Mouse (Mus musculus): Measurements from ENCODE around the gene Nsmf. TPM values are rescaled to one million over a fixed set of nuclear protein-coding genes. Genes with fewer than 3 reads are reported as not detected.

Nsmf gene
- total RNA-seq, 2 experiments from 2014 or later, result 5.9 to 34.5 TPM

DNA sequence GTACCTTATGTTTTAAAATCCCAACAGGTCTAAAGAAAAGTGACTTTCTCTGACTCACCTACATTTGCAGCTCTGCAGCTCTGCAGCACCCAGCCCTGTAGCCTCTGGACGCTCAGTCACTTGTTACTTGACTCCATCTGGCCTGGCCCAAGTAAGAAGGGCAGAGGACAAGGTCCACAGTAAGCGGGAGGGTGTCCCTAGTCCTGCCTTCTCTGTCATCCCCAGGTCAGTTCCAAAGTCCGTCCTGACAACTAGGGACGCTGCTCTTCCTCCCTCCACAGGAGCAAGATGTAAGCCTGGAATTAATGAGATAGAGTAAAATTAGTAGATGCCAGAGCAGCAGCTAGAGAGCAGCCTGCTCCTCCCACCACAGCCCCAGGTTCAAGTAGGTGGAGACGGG lies 25.9 kb downstream of the Nsmf start, which contains the start of gene Entpd8:
Gene Entpd8 (plus strand): TSS at position 229 of the 400 bp plus-strand sequence.
- ATAC-seq (replicated peaks; ENCODE audit: low FRiP score, low TSS enrichment, poor library complexity, severe bottlenecking), result no peak

DNA sequence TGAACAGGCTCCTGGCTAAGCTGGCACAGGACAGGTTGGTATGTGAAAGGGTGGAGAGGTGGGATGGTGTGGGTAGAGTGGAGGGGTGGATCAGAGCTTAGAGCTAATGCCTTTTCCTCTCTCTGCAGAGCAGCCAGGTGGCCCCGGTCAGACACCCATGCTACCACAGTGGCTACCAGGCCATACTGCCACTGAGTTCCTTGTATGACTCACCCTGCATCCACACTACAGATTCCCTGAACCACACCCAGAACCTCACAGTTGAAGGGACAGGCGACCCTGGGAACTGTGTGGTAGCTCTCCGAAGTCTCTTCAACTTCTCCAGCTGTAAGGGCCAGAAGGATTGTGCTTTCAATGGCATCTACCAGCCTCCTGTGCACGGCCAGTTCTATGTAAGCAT lies 29.5 kb downstream of the Nsmf start:
- no peak for ATAC-seq (replicated peaks; ENCODE audit: low FRiP score, low TSS enrichment, poor library complexity, severe bottlenecking)

DNA sequence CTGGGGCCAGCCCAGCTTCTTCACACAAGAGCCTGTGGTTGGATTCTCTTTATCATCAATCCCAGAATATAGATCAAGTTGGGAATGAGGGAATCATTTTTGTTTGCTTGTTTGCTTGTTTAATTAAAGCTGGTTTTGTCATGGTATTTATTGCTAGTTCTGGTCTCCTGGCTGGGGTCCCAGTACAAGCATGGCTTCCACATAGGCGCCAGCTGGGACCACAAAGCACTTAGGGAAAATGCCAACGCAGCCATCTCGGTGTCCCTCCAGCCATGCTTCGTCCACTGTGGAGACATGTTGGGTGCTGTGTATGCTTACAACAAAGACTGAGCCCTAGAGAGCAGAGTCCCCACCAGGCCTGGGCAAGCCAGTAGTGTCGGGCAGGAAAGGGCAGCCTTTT lies 31.4 kb downstream of the Nsmf start:
- ATAC-seq (replicated peaks; ENCODE audit: low FRiP score, low TSS enrichment, poor library complexity, severe bottlenecking), result no peak

DNA sequence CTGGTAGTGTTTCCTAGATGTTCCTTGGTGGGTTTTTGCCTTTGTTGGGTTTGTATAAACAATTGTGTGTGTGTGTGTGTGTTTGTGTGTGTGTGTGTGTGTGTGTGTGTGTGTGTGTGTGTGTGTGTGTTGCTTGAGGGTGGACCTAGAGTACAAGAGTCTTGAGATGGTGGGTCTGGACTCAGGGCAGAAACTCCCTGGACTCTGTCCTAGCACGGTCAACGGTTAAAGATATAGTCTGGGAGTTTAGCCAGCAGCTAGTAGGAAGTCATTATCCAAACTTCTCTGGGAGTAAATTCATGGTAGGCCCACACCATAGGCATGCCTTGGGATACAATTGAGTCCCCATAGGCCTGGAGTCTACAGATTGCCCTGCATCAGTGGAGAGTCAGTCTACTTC lies 33.7 kb downstream of the Nsmf start:
- ATAC-seq (replicated peaks; ENCODE audit: low FRiP score, low TSS enrichment, poor library complexity, severe bottlenecking), result no peak

DNA sequence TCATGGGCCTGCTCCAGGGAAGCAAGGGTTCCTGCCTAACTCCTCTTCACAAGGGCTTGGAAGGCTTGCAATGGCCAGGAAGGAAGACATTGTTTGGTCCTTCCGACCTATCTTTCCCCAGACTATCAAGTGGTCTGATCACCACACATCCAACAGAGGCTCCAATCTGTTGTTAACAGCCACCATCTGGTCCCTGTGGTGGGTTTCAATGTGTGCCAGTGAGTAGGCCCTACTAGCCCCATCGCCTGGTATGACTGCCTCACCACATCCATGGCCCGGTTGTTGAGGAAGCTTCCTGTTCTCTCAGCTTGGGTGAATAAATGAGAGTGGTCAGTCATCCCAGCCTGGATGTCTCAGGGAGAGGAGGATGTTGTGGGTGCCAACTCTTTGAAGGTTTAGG lies 34.5 kb downstream of the Nsmf start:
- ATAC-seq (replicated peaks; ENCODE audit: low FRiP score, low TSS enrichment, poor library complexity, severe bottlenecking), result no peak

DNA sequence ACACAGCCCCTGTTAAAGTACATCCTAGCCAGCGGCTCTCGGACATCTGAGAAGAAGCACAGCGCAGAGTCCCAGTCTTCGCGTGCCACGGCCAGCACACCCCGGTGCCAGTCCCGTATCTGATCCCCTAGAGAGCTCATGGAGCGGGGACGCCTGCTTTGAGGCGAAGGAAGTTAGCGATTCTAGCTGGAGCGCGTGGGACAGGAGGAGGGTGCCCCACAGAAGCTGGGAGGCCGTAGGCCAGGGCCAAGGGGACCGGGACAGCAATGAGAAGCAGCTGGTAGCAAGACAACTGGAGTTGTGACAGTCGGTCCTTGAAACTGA lies 40.6 kb downstream of the Nsmf start:
- peak; percentile 16; the same call in 1 of the 2 replicates for ATAC-seq (replicated peaks; ENCODE audit: low FRiP score, low TSS enrichment, poor library complexity, severe bottlenecking)

DNA sequence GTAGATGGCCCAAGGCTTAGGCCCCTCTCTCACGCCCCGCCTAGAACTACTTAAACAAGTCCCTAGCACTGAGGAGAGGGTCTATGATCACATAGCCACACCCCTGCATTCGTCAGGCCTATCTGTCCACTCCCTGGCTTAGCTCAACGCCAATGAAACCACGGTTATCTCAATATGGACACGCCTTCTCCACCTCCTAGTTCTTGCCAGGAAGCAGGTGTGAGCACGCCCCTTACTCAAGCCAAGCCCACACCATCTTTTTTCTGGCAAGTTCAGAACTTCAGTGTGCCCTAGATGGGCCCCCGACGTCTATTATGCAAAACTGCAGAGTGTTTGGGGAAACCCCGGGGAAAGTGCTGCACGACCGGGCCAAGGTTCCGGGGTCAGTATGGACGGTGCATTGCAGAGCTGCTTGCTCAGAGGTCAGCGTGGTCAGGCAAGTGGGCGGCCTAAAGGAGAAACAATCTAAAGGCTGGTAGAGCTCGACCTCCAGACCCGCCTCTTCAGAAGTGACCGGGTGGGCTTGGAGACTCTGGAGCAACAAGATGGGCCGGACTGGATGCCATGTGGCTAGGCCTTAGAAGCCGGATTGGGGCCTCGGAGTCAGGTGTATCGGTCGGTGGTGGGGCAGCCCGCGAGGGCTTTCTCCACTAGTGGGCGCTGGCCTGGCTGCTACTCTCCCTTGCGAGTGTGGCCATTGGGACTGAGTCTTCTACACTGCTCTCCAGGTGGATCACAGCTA lies 41.1 kb downstream of the Nsmf start, which contains the start of gene Noxa1:
Gene Noxa1 (minus strand): TSS at position 41 of the 742 bp plus-strand sequence.
- ATAC-seq (replicated peaks; ENCODE audit: low FRiP score, low TSS enrichment, poor library complexity, severe bottlenecking), result peak; percentile 51

DNA sequence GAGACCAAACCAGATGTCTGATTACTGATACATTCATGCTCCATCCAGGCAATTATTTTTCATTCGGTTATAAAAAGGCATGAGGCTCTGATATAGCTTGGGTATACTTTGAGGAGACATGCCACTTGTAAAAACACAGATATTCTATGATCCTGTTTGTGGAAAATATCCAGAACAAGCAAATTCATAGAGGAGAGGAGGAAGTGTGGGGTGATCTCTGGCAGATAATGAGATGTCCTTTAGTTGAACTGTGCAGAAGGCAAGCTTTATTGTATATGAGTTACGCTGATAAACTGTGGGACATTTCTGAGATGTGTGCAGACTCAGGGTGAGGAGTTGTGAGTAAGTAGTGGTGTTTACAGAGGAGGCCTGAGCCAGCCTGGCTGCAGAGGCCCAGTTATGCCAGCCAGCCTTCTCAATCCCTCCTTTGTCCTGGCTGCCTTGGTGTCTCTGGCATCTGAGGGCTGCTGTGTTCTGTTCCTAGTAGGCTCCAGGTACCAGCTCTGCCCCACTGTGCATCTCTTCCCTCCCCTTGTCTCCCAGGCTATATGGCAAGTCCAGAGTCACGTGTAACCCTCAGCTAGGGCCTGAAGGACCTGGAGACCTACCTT lies 44.0 kb downstream of the Nsmf start:
- peak; percentile 6; the same call in 1 of the 2 replicates for ATAC-seq (replicated peaks; ENCODE audit: low FRiP score, low TSS enrichment, poor library complexity, severe bottlenecking)

DNA sequence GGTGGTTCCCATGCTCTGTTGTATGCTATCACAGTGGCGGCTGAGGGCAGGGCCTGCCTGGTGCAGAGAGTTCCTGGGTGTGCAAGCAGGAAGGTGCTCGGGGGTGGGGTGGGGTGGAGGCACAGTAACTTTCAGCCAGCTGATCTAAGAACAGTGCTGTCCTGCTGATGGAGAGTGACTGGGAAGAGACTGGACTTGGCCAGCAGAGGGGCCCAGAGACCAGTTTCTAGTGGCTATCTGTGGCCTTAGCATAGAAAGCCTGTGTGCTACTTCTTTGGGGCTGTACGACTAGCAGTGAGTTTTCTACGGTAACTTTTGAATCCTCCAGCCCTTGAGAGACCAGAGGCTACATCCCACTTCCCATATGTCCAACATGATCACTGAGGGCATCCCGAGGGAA lies 44.8 kb downstream of the Nsmf start:
- 0 out of 2 replicates have a peak, but pooled peaks have one; percentile 12 for ATAC-seq (replicated peaks; ENCODE audit: low FRiP score, low TSS enrichment, poor library complexity, severe bottlenecking)

DNA sequence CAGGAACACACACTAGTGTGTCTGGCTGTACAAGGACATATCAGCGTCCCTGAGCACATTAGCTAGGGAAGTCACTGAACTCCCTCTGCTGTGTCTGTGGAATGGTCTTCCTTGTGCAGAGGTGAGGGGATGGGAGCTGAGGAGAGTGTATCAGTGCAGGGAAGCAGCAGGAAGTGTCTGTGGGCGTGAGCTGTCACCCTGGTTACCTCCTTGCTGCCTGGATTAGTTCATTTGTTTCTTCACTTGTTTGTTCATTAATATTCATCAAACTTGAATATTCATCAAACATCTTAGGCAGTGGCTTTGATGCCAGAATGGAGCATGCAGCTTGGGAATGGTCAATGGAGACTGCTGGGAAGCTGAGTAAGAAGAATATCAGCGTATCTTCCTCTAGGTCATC lies 45.5 kb downstream of the Nsmf start:
- no peak for ATAC-seq (replicated peaks; ENCODE audit: low FRiP score, low TSS enrichment, poor library complexity, severe bottlenecking)

DNA sequence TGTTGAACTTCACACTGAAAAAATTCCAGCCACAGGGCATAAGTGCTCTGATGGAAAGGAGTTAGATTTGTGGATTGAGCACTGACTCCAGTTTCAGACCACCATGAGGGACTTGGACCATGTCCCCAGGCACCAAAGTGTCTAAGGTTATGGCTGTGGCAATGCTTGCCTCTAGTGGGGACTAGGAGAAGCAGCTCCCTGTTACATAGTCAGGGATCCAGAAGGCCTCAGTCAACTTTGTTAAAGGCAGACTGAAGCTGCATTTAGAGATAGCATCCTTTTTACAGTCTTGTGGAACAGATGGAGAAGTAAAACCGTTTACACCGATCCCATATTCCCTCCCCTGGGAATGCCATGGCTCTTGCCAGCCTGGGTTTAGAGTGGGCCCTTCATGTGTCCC lies 50.0 kb downstream of the Nsmf start:
- ATAC-seq (replicated peaks; ENCODE audit: low FRiP score, low TSS enrichment, poor library complexity, severe bottlenecking), result no peak

DNA sequence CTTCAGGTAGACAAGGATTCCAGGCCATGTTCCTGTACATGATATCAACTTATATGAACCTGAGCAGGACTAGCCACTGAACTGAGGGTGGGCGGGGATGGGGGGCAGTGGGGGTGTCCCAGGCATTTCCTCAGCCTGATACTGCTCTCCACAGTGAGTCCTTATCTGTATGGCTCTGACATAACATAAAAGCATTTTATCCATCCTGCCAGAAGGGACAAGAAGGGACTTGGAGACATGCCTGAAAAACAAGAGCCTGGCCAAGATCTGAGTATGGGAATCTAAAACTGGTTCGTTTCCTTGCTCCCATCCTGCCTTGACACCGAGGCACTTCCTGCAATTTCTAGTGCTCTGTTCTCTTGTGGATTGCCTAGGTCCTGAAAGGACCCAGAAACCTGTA lies 51.9 kb downstream of the Nsmf start:
- peak; percentile 77 for ATAC-seq (replicated peaks; ENCODE audit: low FRiP score, low TSS enrichment, poor library complexity, severe bottlenecking)

DNA sequence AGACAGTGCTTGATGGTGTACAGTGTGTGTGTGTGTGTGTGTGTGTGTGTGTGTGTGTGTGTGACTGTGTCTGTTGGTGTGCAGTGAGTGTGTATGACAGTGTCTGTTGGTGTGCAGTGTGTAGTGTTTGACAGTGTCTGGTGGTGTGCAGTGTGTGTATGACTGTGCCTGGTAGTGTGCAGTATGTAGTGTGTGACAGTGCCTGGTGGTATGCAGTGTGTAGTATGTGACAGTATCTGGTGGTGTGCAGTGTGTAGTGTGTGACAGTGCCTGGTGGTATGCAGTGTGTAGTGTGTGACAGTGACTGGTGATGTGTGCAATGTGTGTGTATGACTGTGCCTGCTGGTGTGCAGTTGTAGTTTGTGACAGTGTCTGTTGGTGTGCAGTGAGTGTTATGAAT lies 55.3 kb downstream of the Nsmf start:
- ATAC-seq (replicated peaks; ENCODE audit: low FRiP score, low TSS enrichment, poor library complexity, severe bottlenecking), result no peak

DNA sequence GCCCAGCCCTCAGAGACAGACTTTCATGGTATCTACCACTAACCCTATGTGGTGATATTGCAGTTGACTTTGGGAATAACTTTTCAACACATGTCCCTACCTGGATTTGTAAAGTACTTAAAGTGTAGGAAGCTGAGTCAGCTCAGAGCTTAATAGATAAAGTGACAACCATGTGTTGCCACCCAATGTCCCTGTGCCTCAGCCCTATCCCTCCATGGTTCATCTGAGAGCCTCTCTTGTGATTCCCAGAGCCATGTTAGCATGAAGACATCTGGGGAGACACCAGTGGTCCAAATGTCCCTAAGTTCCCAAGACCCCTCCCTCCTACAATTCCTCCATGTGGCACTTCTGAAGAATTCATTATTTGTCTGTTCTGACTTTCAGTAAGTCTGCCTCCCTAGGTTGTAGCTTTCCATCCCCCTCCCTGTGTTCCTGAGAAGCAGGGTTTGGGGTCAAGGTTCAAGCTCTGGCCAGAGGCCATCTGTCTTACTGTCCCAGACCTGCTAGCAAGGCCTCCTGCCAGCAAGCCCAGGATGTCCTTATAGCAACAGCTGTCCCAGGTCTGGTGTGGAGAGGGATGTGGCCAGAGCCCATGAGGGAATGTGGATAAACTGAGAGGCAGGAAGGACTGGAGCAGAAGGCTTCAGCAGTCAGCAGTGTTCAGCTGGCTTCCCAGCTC lies 56.5 kb downstream of the Nsmf start:
- ATAC-seq (replicated peaks; ENCODE audit: low FRiP score, low TSS enrichment, poor library complexity, severe bottlenecking), result no peak

DNA sequence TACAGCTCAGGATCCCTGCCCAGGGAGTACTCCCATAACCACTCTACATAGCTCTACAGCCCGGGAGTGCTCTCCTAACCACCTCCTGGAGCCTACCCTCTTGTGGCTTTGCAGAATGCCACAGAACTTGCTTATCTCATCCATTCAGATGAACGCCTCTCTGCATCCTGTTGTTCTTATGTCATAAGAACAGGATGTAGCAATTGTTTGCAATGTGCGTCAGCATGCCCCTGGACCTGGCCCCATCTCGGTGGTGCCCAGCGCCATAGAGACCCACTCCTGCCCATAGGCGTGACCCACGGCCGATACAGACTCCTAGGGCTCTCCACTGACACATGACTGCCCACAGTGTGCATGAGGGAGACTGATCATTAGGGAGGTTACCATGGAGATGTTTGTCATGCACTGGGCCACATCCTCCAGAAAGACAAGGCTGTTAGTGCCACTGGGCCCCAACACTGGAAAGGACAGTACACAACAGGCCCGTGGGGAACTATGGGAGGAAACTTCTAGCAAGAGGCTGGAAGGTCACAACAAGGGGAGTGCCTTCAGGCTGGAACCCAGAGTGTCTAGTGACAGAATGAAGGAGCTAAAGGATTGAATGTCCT lies 57.1 kb downstream of the Nsmf start:
- peak; percentile 77 for ATAC-seq (replicated peaks; ENCODE audit: low FRiP score, low TSS enrichment, poor library complexity, severe bottlenecking)

Other genes starting within 250 kb of the Nsmf start
- gene Ehmt1, start 134.7 kb upstream of the Nsmf start, total RNA-seq (2014; fragmentation: Nextera tagmentation), result 78.3 and 81.6 TPM in 2 replicates
- gene Ehmt1, start 134.7 kb upstream of the Nsmf start, total RNA-seq (2017), result 62.9 and 107 TPM in 2 replicates
- 53.4 and 55.9 TPM in 2 replicates for gene Arrdc1, start 119.1 kb upstream of the Nsmf start, total RNA-seq (2014; fragmentation: Nextera tagmentation)
- 38.7 and 66.0 TPM in 2 replicates for gene Arrdc1, start 119.1 kb upstream of the Nsmf start, total RNA-seq (2017)
- 34.5 and 34.9 TPM in 2 replicates for gene Zmynd19, start 104.6 kb upstream of the Nsmf start, total RNA-seq (2014; fragmentation: Nextera tagmentation)
- 69.9 and 75.2 TPM in 2 replicates for gene Zmynd19, start 104.6 kb upstream of the Nsmf start, total RNA-seq (2017)
- gene Dph7, start 92.0 kb upstream of the Nsmf start, total RNA-seq (2014; fragmentation: Nextera tagmentation), result 21.0 and 24.9 TPM in 2 replicates
- gene Dph7, start 92.0 kb upstream of the Nsmf start, total RNA-seq (2017), result 16.1 and 29.1 TPM in 2 replicates
- gene Mrpl41, start 79.3 kb upstream of the Nsmf start, total RNA-seq (2014; fragmentation: Nextera tagmentation), result 80.8 and 117 TPM in 2 replicates
- gene Mrpl41, start 79.3 kb upstream of the Nsmf start, total RNA-seq (2017), result 129 and 194 TPM in 2 replicates
- gene Pnpla7, start 78.3 kb upstream of the Nsmf start, total RNA-seq (2014; fragmentation: Nextera tagmentation), result 52.9 and 61.2 TPM in 2 replicates
- gene Pnpla7, start 78.3 kb upstream of the Nsmf start, total RNA-seq (2017), result 36.6 and 41.8 TPM in 2 replicates
- not detected in 2 replicates for gene Entpd8, start 25.9 kb downstream of the Nsmf start, total RNA-seq (2014; fragmentation: Nextera tagmentation)
- not detected in 2 replicates for gene Entpd8, start 25.9 kb downstream of the Nsmf start, total RNA-seq (2017)
- not detected in 2 replicates for gene Noxa1, start 40.8 kb downstream of the Nsmf start, total RNA-seq (2014; fragmentation: Nextera tagmentation)
- 1.1 TPM in 1 of 2 replicates, not detected in the other for gene Noxa1, start 40.8 kb downstream of the Nsmf start, total RNA-seq (2017)
- gene Nrarp, start 126.4 kb downstream of the Nsmf start, total RNA-seq (2014; fragmentation: Nextera tagmentation), result 3.5 and 4.6 TPM in 2 replicates
- 1.3 and 2.4 TPM in 2 replicates for gene Nrarp, start 126.4 kb downstream of the Nsmf start, total RNA-seq (2017)
- 12.6 and 13.0 TPM in 2 replicates for gene Tor4a, start 142.5 kb downstream of the Nsmf start, total RNA-seq (2014; fragmentation: Nextera tagmentation)
- gene Tor4a, start 142.5 kb downstream of the Nsmf start, total RNA-seq (2017), result 8.0 and 11.8 TPM in 2 replicates
- gene Nelfb, start 157.1 kb downstream of the Nsmf start, total RNA-seq (2014; fragmentation: Nextera tagmentation), result 50.8 and 67.6 TPM in 2 replicates
- gene Nelfb, start 157.1 kb downstream of the Nsmf start, total RNA-seq (2017), result 26.4 and 28.2 TPM in 2 replicates
- gene Stpg3, start 160.3 kb downstream of the Nsmf start, total RNA-seq (2014; fragmentation: Nextera tagmentation), result not detected in 2 replicates
- gene Stpg3, start 160.3 kb downstream of the Nsmf start, total RNA-seq (2017), result 3.2 TPM in 1 of 2 replicates, not detected in the other
- not detected in 2 replicates for gene Fam166a, start 164.4 kb downstream of the Nsmf start, total RNA-seq (2014; fragmentation: Nextera tagmentation)
- gene Fam166a, start 164.4 kb downstream of the Nsmf start, total RNA-seq (2017), result not detected in 2 replicates
- 712 and 769 TPM in 2 replicates for gene Tubb4b, start 170.3 kb downstream of the Nsmf start, total RNA-seq (2014; fragmentation: Nextera tagmentation)
- 718 and 785 TPM in 2 replicates for gene Tubb4b, start 170.3 kb downstream of the Nsmf start, total RNA-seq (2017)
- not detected in 2 replicates for gene Slc34a3, start 180.0 kb downstream of the Nsmf start, total RNA-seq (2014; fragmentation: Nextera tagmentation)
- not detected in 2 replicates for gene Slc34a3, start 180.0 kb downstream of the Nsmf start, total RNA-seq (2017)
- not detected in 2 replicates for gene Rnf224, start 182.4 kb downstream of the Nsmf start, total RNA-seq (2014; fragmentation: Nextera tagmentation)
- not detected in 2 replicates for gene Rnf224, start 182.4 kb downstream of the Nsmf start, total RNA-seq (2017)
- 1.6 and 10.2 TPM in 2 replicates for gene Rnf208, start 187.9 kb downstream of the Nsmf start, total RNA-seq (2014; fragmentation: Nextera tagmentation)
- 0.72 TPM in 1 of 2 replicates, not detected in the other for gene Rnf208, start 187.9 kb downstream of the Nsmf start, total RNA-seq (2017)
- gene Cysrt1, start 188.1 kb downstream of the Nsmf start, total RNA-seq (2014; fragmentation: Nextera tagmentation), result not detected in 2 replicates
- gene Cysrt1, start 188.1 kb downstream of the Nsmf start, total RNA-seq (2017), result not detected in 2 replicates
- gene AL732309.1, start 192.5 kb downstream of the Nsmf start, total RNA-seq (2014; fragmentation: Nextera tagmentation), result 15.3 and 21.7 TPM in 2 replicates
- gene AL732309.1, start 192.5 kb downstream of the Nsmf start, total RNA-seq (2017), result 3.3 and 4.9 TPM in 2 replicates
- gene Tmem203, start 201.1 kb downstream of the Nsmf start, total RNA-seq (2014; fragmentation: Nextera tagmentation), result 14.3 and 19.6 TPM in 2 replicates
- 4.3 and 9.1 TPM in 2 replicates for gene Tmem203, start 201.1 kb downstream of the Nsmf start, total RNA-seq (2017)
- gene Tprn, start 208.3 kb downstream of the Nsmf start, total RNA-seq (2014; fragmentation: Nextera tagmentation), result 17.5 and 27.4 TPM in 2 replicates
- gene Tprn, start 208.3 kb downstream of the Nsmf start, total RNA-seq (2017), result 9.8 and 15.0 TPM in 2 replicates
- 183 and 205 TPM in 2 replicates for gene Ssna1, start 218.1 kb downstream of the Nsmf start, total RNA-seq (2014; fragmentation: Nextera tagmentation)
- 81.8 and 104 TPM in 2 replicates for gene Ssna1, start 218.1 kb downstream of the Nsmf start, total RNA-seq (2017)
- 52.0 and 56.6 TPM in 2 replicates for gene Anapc2, start 218.1 kb downstream of the Nsmf start, total RNA-seq (2014; fragmentation: Nextera tagmentation)
- gene Anapc2, start 218.1 kb downstream of the Nsmf start, total RNA-seq (2017), result 31.3 and 39.0 TPM in 2 replicates
- gene Tmem210, start 233.8 kb downstream of the Nsmf start, total RNA-seq (2014; fragmentation: Nextera tagmentation), result not detected in 2 replicates
- not detected in 2 replicates for gene Tmem210, start 233.8 kb downstream of the Nsmf start, total RNA-seq (2017)
- gene Lrrc26, start 235.6 kb downstream of the Nsmf start, total RNA-seq (2014; fragmentation: Nextera tagmentation), result not detected in 2 replicates
- gene Lrrc26, start 235.6 kb downstream of the Nsmf start, total RNA-seq (2017), result not detected in 2 replicates